Mouse (Mus musculus) MEL (cell line): ENCODE results near the gene Prr14. TPM values are rescaled to one million over a fixed set of nuclear protein-coding genes. Genes with fewer than 3 reads are reported as not detected.

ENCODE experiments used
- DNase-seq: peaks from one replicate; pipeline ENCODE4 v3.0.0; 2011; ENCODE audit warnings: low read depth, low spot score
- H3K27ac ChIP-seq: 2 replicates; pipeline ENCODE4 v1.5.1; 2012; ENCODE audit warnings: low read depth, mild to moderate bottlenecking, control low read depth, low read length, moderate library complexity; ENCODE audit not compliant: control insufficient read depth
- H3K27me3 ChIP-seq, 2 experiments: fragments of 150-350 bp in 1 of 2; sonication (generic) in 1 of 2; 2 replicates each; pipeline ENCODE4 v1.6.1; 2012; ENCODE audit warnings: low read length in 2 of 2, mild to moderate bottlenecking in 2 of 2, improper control_type of control experiment in 1 of 2, moderate library complexity in 1 of 2; ENCODE audit not compliant: insufficient read depth in 2 of 2, control insufficient read depth in 1 of 2
- H3K36me3 ChIP-seq, 2 experiments: 2 replicates each; pipeline ENCODE4 v1.6.1; 2012 to 2014; ENCODE audit warnings: low read length in 2 of 2, improper control_type of control experiment in 1 of 2, inconsistent platforms in 1 of 2, mild to moderate bottlenecking in 1 of 2; ENCODE audit not compliant: insufficient read depth in 2 of 2, control insufficient read depth in 1 of 2
- H3K4me1 ChIP-seq, 2 experiments: fragments of 150-350 bp in 1 of 2; sonication (generic) in 1 of 2; 2 replicates each; pipeline ENCODE4 v1.6.1; 2012; ENCODE audit warnings: low read length in 2 of 2, improper control_type of control experiment in 1 of 2, mild to moderate bottlenecking in 1 of 2; ENCODE audit not compliant: insufficient read depth in 2 of 2, control insufficient read depth in 1 of 2
- H3K4me3 ChIP-seq, 2 experiments: fragments of 150-350 bp in 1 of 2; sonication (generic) in 1 of 2; 2 replicates each; pipeline ENCODE4 v1.5.1; 2012; ENCODE audit warnings: low read depth in 2 of 2, low read length in 2 of 2, mild to moderate bottlenecking in 2 of 2, moderate library complexity in 2 of 2, control low read depth in 1 of 2, improper control_type of control experiment in 1 of 2; ENCODE audit not compliant: control insufficient read depth in 1 of 2, insufficient read depth in 1 of 2
- H3K79me2 ChIP-seq: 2 replicates; pipeline ENCODE4 v1.6.1; 2012; ENCODE audit warnings: mild to moderate bottlenecking, low read length, moderate library complexity; ENCODE audit not compliant: control insufficient read depth, poor library complexity, insufficient read depth
- H3K9ac ChIP-seq: 2 replicates; pipeline ENCODE4 v1.6.1; 2012; ENCODE audit warnings: low read depth, mild to moderate bottlenecking, control low read depth, low read length, moderate library complexity; ENCODE audit not compliant: control insufficient read depth, poor library complexity, severe bottlenecking
- H3K9me3 ChIP-seq: fragments of 150-350 bp; sonication (generic); replicated peaks from 2 replicates; pipeline ENCODE4 v1.6.1; 2012; ENCODE audit warnings: mild to moderate bottlenecking, low read length, improper control_type of control experiment, moderate library complexity; ENCODE audit not compliant: insufficient read depth
- BHLHE40 ChIP-seq: IDR thresholded peaks from 2 replicates; pipeline ENCODE4 v1.6.1; 2012; ENCODE audit warnings: low read depth, mild to moderate bottlenecking, inconsistent platforms, low read length, improper control_type of control experiment, borderline replicate concordance
- CHD1 ChIP-seq: IDR thresholded peaks from 2 replicates; pipeline ENCODE4 v1.6.1; 2012; ENCODE audit warnings: low read depth, mild to moderate bottlenecking, inconsistent platforms, low read length, improper control_type of control experiment
- CHD2 ChIP-seq: IDR thresholded peaks from 2 replicates; pipeline ENCODE4 v1.6.1; 2011; ENCODE audit warnings: low read length, improper control_type of control experiment
- ELF1 ChIP-seq: IDR thresholded peaks from 2 replicates; pipeline ENCODE4 v1.6.1; 2014; ENCODE audit warnings: low read depth, mild to moderate bottlenecking, inconsistent platforms, low read length, improper control_type of control experiment, moderate library complexity
- ETS1 ChIP-seq: IDR thresholded peaks from 2 replicates; pipeline ENCODE4 v1.6.1; 2012; ENCODE audit warnings: low read depth, mild to moderate bottlenecking, inconsistent platforms, low read length, improper control_type of control experiment, moderate library complexity
- GABPA ChIP-seq: IDR thresholded peaks from 2 replicates; pipeline ENCODE4 v1.6.1; 2012; ENCODE audit warnings: low read depth, mild to moderate bottlenecking, inconsistent platforms, low read length, improper control_type of control experiment, moderate library complexity
- GATA1 ChIP-seq: IDR thresholded peaks from 2 replicates; pipeline ENCODE4 v1.6.1; 2011; ENCODE audit warnings: low read depth, low read length, improper control_type of control experiment
- HCFC1 ChIP-seq: IDR thresholded peaks from 2 replicates; pipeline ENCODE4 v1.6.1; 2012; ENCODE audit warnings: low read depth, mild to moderate bottlenecking, inconsistent platforms, low read length, improper control_type of control experiment, moderate library complexity
- JUND ChIP-seq: IDR thresholded peaks from 2 replicates; pipeline ENCODE4 v1.6.1; 2011; ENCODE audit warnings: low read depth, mild to moderate bottlenecking, improper control_type of control experiment, low read length
- KAT2A ChIP-seq: conservative IDR thresholded peaks from 2 replicates; pipeline ENCODE4 v1.6.1; 2012; ENCODE audit warnings: low read depth, low read length, improper control_type of control experiment, inconsistent platforms
- MAFK ChIP-seq: IDR thresholded peaks from 2 replicates; pipeline ENCODE4 v1.6.1; 2011; ENCODE audit warnings: low read depth, mild to moderate bottlenecking, low read length, improper control_type of control experiment, borderline replicate concordance
- MAZ ChIP-seq: IDR thresholded peaks from 2 replicates; pipeline ENCODE4 v1.6.1; 2012; ENCODE audit warnings: low read depth, mild to moderate bottlenecking, inconsistent platforms, low read length, improper control_type of control experiment
- MYB ChIP-seq: IDR thresholded peaks from 2 replicates; pipeline ENCODE4 v1.6.1; 2011; ENCODE audit warnings: mild to moderate bottlenecking, low read depth, low read length, improper control_type of control experiment
- NELFE ChIP-seq: IDR thresholded peaks from 2 replicates; pipeline ENCODE4 v1.6.1; 2011; ENCODE audit warnings: low read depth, low read length, improper control_type of control experiment
- NRF1 ChIP-seq: IDR thresholded peaks from 2 replicates; pipeline ENCODE4 v1.6.1; 2014; ENCODE audit warnings: low read depth, mild to moderate bottlenecking, inconsistent platforms, low read length, improper control_type of control experiment, moderate library complexity; ENCODE audit not compliant: poor library complexity, insufficient read depth, severe bottlenecking
- POLR2A ChIP-seq, 2 experiments: IDR thresholded peaks; 2 replicates each; pipeline ENCODE4 v1.6.1; 2011 to 2012; ENCODE audit warnings: low read length in 2 of 2, mild to moderate bottlenecking in 2 of 2, control low read depth in 1 of 2, improper control_type of control experiment in 1 of 2, low read depth in 1 of 2, moderate library complexity in 1 of 2; ENCODE audit not compliant: control insufficient read depth in 1 of 2, insufficient read depth in 1 of 2, poor library complexity in 1 of 2
- POLR2AphosphoS5 ChIP-seq: IDR thresholded peaks from 2 replicates; pipeline ENCODE4 v1.6.1; 2012; ENCODE audit warnings: low read depth, borderline replicate concordance, mild to moderate bottlenecking, inconsistent platforms, low read length, moderate library complexity, mixed read lengths
- RAD21 ChIP-seq: IDR thresholded peaks from 2 replicates; pipeline ENCODE4 v1.6.1; 2011; ENCODE audit warnings: mild to moderate bottlenecking, low read depth, low read length, improper control_type of control experiment
- TAL1 ChIP-seq: IDR thresholded peaks from 2 replicates; pipeline ENCODE4 v1.6.1; 2012; ENCODE audit warnings: mild to moderate bottlenecking, inconsistent platforms, low read length, moderate library complexity, mixed read lengths
- TCF12 ChIP-seq: IDR thresholded peaks from 2 replicates; pipeline ENCODE4 v1.6.1; 2014; ENCODE audit warnings: low read depth, mild to moderate bottlenecking, inconsistent platforms, low read length, improper control_type of control experiment, moderate library complexity
- UBTF ChIP-seq: IDR thresholded peaks from 2 replicates; pipeline ENCODE4 v1.6.1; 2012; ENCODE audit warnings: low read depth, mild to moderate bottlenecking, inconsistent platforms, low read length, improper control_type of control experiment, moderate library complexity, borderline replicate concordance; ENCODE audit not compliant: insufficient read depth
- USF1 ChIP-seq: IDR thresholded peaks from 2 replicates; pipeline ENCODE4 v1.6.1; 2014; ENCODE audit warnings: low read depth, mild to moderate bottlenecking, inconsistent platforms, low read length, improper control_type of control experiment, moderate library complexity
- USF2 ChIP-seq, 2 experiments: IDR thresholded peaks; 2 replicates each; pipeline ENCODE4 v1.6.1; 2011 to 2012; ENCODE audit warnings: improper control_type of control experiment in 2 of 2, low read length in 2 of 2, borderline replicate concordance in 1 of 2, inconsistent platforms in 1 of 2, low read depth in 1 of 2, mild to moderate bottlenecking in 1 of 2; ENCODE audit not compliant: insufficient read depth in 1 of 2
- ZC3H11A ChIP-seq: IDR thresholded peaks from 2 replicates; pipeline ENCODE4 v1.6.1; 2012; ENCODE audit warnings: low read depth, mild to moderate bottlenecking, inconsistent platforms, low read length, improper control_type of control experiment
- polyA plus RNA-seq, 2 experiments: library from polyadenylated mRNA; stranded (reverse) in 1 of 2; unstranded in 1 of 2; fragments of >175 nt in 1 of 2; fragments of >200 nt in 1 of 2; gene quantifications; 2 replicates each; pipeline versions ENCODE4 v1.2.1 to v1.2.4; 2012; ENCODE audit warnings: low replicate concordance in 2 of 2, low read depth in 1 of 2; ENCODE audit not compliant: insufficient read length in 2 of 2, insufficient read depth in 1 of 2, missing spikeins in 1 of 2
- total RNA-seq: library from RNA; depleted of rRNA; stranded (reverse); fragments of 300-350 nt; gene quantifications from 2 replicates; pipeline ENCODE4 v1.2.3, GENCODE M21; 2012

The Prr14 gene
- total and polyA plus RNA-seq, 3 experiments, result 10.8 to 45.9 TPM; not detected in 1

- no peak overlapping the region for H3K4me3 ChIP-seq
- H3K4me1 ChIP-seq, result peaks cover 3 to 9% of the 10 kb centered on the region in 2 experiments; a peak in 2 of 4 replicates
- H3K79me2 ChIP-seq, result peaks cover 35% of the 10 kb centered on the region
- H3K9me3 ChIP-seq, result no peaks in the 10 kb centered on the region
- H3K9ac ChIP-seq, result no peak overlapping the region
- H3K36me3 ChIP-seq, result peaks cover 22 to 32% of the 10 kb centered on the region in 2 experiments
- no peak for TF ChIP-seq MYB
- TF ChIP-seq BHLHE40, result no peak
- TF ChIP-seq GATA1, result no peak
- TF ChIP-seq TAL1, result no peak
- no peak for TF ChIP-seq NRF1
- no peak for TF ChIP-seq USF2 (IDR thresholded peaks at IDR 0.05; ENCODE audit: borderline replicate concordance in 1 of 2, insufficient read depth in 1 of 2, low read depth in 1 of 2, low read length in 2 of 2)
- TF ChIP-seq CHD2, result no peak
- TF ChIP-seq TCF12, result no peak
- no peak for TF ChIP-seq ELF1
- TF ChIP-seq ETS1, result no peak
- no peak for TF ChIP-seq POLR2A (IDR thresholded peaks at IDR 0.05; ENCODE audit: control insufficient read depth in 1 of 2, insufficient read depth in 1 of 2, low read depth in 1 of 2, low read length in 2 of 2, poor library complexity in 1 of 2)
- no peak for TF ChIP-seq JUND
- TF ChIP-seq POLR2AphosphoS5, result no peak
- no peak for TF ChIP-seq MAZ
- TF ChIP-seq ZC3H11A, result no peak
- no peak for TF ChIP-seq GABPA
- TF ChIP-seq, all 39 proteins: peak for 0
- DNase-seq, result no peak
- Histone ChIP-seq H3K27ac (no peak overlapping the region), H3K27me3 (no peaks in the 10 kb centered on the region)
Measured at GRCm38 (mm10) chr7:127516344-127516743, 56.9 kb downstream of the Prr14 start.

GRCm38 (mm10) chr7:127519284-127519683 lies 59.9 kb downstream of the Prr14 start, which contains the start of gene Gm42715:
TSS of gene Gm42715 (plus strand) at chr7:127519584.
- H3K4me3 ChIP-seq, result no peak within 1 kb of the TSS
- no peak within 1 kb of the TSS for H3K27ac ChIP-seq
- H3K79me2 ChIP-seq, result peaks cover 17% of the 10 kb centered on the region
- DNase-seq, result no peak
- H3K9me3 ChIP-seq, result no peaks in the 10 kb centered on the region
- TF ChIP-seq ETS1 (no peak), MAFK (no peak), HCFC1 (no peak), USF1 (no peak), USF2 (IDR thresholded peaks at IDR 0.05; ENCODE audit: borderline replicate concordance in 1 of 2, insufficient read depth in 1 of 2, low read depth in 1 of 2, low read length in 2 of 2) (no peak), ELF1 (no peak), NELFE (no peak), CHD1 (no peak), KAT2A (no peak), UBTF (no peak), RAD21 (no peak), GABPA (no peak)
- H3K4me1 ChIP-seq, result peaks cover 0 to 3% of the 10 kb centered on the region in 2 experiments; a peak in 1 of 4 replicates
- H3K36me3 ChIP-seq, result peaks cover 14 to 44% of the 10 kb centered on the region in 2 experiments
- H3K9ac ChIP-seq, result no peak within 1 kb of the TSS
- no peaks in the 10 kb centered on the region for H3K27me3 ChIP-seq
